Mouse (Mus musculus) midbrain, embryonic 10.5 days (tissue): Measurements from ENCODE around the gene Mapk12. TPM values are rescaled to one million over a fixed set of nuclear protein-coding genes. Genes with fewer than 3 reads are reported as not detected.

Experiments
- microRNA-seq: library from miRNA; unstranded; fragments of <30 nt; microRNA quantifications from one replicate; pipeline ENCODE4, GENCODE M21; 2017
- polyA plus RNA-seq: library from polyadenylated mRNA; unstranded; fragments of >200 nt; fragmentation: Nextera tagmentation; extraction: Ambion mirVana; gene quantifications from 2 replicates; pipeline ENCODE4 v1.2.1, GENCODE M21; 2016

Mapk12 gene
- polyA plus RNA-seq, 1 experiment from 2014 or later: 36.7 TPM

Small RNA genes within 50 kb of the gene (microRNA-seq; reads per million reads assigned to microRNA genes)
- gene Mir6958 (4.8 reads per million, percentile 11 among the genes with 10 or more reads in this experiment), gene Mir7118 (not detected)

Other genes with a start within 250 kb of the Mapk12 start
- not detected in 2 replicates for gene Ttll8, start 186.3 kb downstream of the Mapk12 start, polyA plus RNA-seq
- gene Mlc1, start 161.7 kb downstream of the Mapk12 start, polyA plus RNA-seq: 4.5 and 4.9 TPM in 2 replicates
- gene Mov10l1, start 157.8 kb downstream of the Mapk12 start, polyA plus RNA-seq: not detected in 2 replicates
- gene Panx2, start 81.0 kb downstream of the Mapk12 start, polyA plus RNA-seq: 0.28 and 0.47 TPM in 2 replicates
- 53.6 and 53.7 TPM in 2 replicates for gene Trabd, start 65.6 kb downstream of the Mapk12 start, polyA plus RNA-seq
- 16.2 and 19.3 TPM in 2 replicates for gene Selenoo, start 51.6 kb downstream of the Mapk12 start, polyA plus RNA-seq
- gene Tubgcp6, start 17.6 kb downstream of the Mapk12 start, polyA plus RNA-seq: 24.7 and 25.6 TPM in 2 replicates
- gene Hdac10, start 12.0 kb downstream of the Mapk12 start, polyA plus RNA-seq: 18.7 and 20.3 TPM in 2 replicates
- gene Mapk11, start 8.9 kb upstream of the Mapk12 start, polyA plus RNA-seq: 38.8 and 47.4 TPM in 2 replicates
- 130 and 144 TPM in 2 replicates for gene Plxnb2, start 40.1 kb upstream of the Mapk12 start, polyA plus RNA-seq
- 27.7 and 37.3 TPM in 2 replicates for gene Dennd6b, start 55.8 kb upstream of the Mapk12 start, polyA plus RNA-seq
- gene Ppp6r2, start 70.8 kb upstream of the Mapk12 start, polyA plus RNA-seq: 25.4 and 41.8 TPM in 2 replicates
- gene Sbf1, start 174.6 kb upstream of the Mapk12 start, polyA plus RNA-seq: 78.3 and 93.5 TPM in 2 replicates
- gene Adm2, start 182.0 kb upstream of the Mapk12 start, polyA plus RNA-seq: 0.20 and 0.21 TPM in 2 replicates
- not detected in 2 replicates for gene Miox, start 193.7 kb upstream of the Mapk12 start, polyA plus RNA-seq
- 53.7 and 56.2 TPM in 2 replicates for gene Lmf2, start 215.0 kb upstream of the Mapk12 start, polyA plus RNA-seq
- 191 and 197 TPM in 2 replicates for gene Ncaph2, start 215.0 kb upstream of the Mapk12 start, polyA plus RNA-seq
- gene Sco2, start 233.1 kb upstream of the Mapk12 start, polyA plus RNA-seq: 6.4 and 7.1 TPM in 2 replicates
- gene Tymp, start 236.3 kb upstream of the Mapk12 start, polyA plus RNA-seq: 1.5 and 1.6 TPM in 2 replicates
- 0.11 and 0.99 TPM in 2 replicates for gene Odf3b, start 238.6 kb upstream of the Mapk12 start, polyA plus RNA-seq
- gene Klhdc7b, start 244.2 kb upstream of the Mapk12 start, polyA plus RNA-seq: not detected in 2 replicates